Mouse (Mus musculus): ENCODE measurements around the gene Gadl1. TPM values are rescaled to one million over a fixed set of nuclear protein-coding genes. Genes with fewer than 3 reads are reported as not detected.

Gadl1 gene
- polyA plus RNA-seq, 1 experiment from 2014 or later = 0.54 TPM

DNA sequence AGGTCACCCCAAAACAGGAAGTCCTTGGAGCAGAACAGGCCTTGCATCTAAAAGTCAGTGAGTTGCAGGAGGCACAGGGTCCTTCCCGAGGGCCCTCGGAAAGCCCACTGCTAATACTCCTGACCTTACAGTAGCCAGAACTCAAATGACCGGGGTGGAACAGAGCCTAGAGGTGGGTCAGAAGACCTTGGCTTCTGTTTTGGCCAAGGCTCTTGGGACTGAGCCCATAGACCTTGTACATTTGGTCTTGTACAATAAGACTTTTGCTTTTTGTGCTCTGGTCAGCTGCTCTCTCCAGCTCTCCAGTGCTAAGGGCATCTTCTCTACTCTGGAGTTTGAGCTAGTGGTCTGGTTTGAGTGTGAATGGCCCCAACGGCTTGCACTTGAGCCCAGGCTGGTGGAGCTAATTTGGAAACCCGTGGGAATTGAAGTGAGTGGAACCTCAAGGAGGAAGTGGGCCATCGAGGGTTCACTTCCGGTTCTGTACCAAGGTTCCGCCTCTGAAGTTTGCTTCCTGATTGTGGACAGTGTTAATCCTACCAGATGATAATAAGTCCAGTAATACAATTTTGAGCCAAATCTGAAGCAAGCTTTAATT lies 174.6 kb downstream of the Gadl1 start:
- H3K27me3 ChIP-seq (ENCODE audit: low read depth, poor library complexity, severe bottlenecking) = no peaks in the 10 kb centered on the region
- H3K4me3 ChIP-seq = no peak overlapping the region
- WGBS = 91% methylated on average over 8 of the region's 8 CpGs
- H3K9me3 ChIP-seq (replicated peaks) = no peaks in the 10 kb centered on the region
- H3K27ac ChIP-seq (replicated peaks) = no peak overlapping the region
- no peaks in the 10 kb centered on the region for H3K4me1 ChIP-seq
- no peak for DNase-seq (ENCODE audit: low spot score)
- no peaks in the 10 kb centered on the region for H3K36me3 ChIP-seq

- Histone ChIP-seq H3K27me3 (ENCODE audit: low read depth, poor library complexity, severe bottlenecking) (no peaks in the 10 kb centered on the region), H3K4me3 (no peak overlapping the region), H3K4me1 (no peaks in the 10 kb centered on the region), H3K9me3 (replicated peaks) (no peaks in the 10 kb centered on the region), H3K27ac (replicated peaks) (no peak overlapping the region), H3K36me3 (no peaks in the 10 kb centered on the region)
- no peak for DNase-seq (ENCODE audit: low spot score)
- 92% methylated on average over 12 of the region's 12 CpGs for WGBS
Observed at GRCm38 (mm10) chr9:116084324-116084931, 175.2 kb downstream of the Gadl1 start.

DNA sequence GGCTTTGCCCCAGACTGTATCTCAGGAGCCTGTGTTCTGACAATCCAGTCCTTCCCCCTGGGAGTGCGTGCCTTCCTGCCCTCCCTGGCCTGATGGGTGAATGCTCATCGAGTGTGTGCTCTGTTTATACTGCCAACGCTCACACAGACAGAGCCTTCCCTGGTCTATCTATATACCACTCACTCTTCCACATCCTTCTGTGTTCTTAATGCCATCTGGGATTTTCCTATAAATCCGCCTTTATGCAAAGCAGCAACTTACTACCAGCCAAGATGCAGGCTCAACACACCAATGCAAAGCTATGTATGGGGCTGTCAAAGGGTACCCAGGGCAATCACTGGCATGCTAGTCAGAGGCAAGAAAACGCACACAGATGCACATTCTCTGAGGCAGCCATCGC lies 176.7 kb downstream of the Gadl1 start:
- Histone ChIP-seq H3K36me3 (no peaks in the 10 kb centered on the region), H3K4me1 (no peaks in the 10 kb centered on the region), H3K27ac (replicated peaks) (no peak overlapping the region), H3K9me3 (replicated peaks) (no peaks in the 10 kb centered on the region), H3K4me3 (no peak overlapping the region), H3K27me3 (ENCODE audit: low read depth, poor library complexity, severe bottlenecking) (no peaks in the 10 kb centered on the region)
- DNase-seq (ENCODE audit: low spot score) = no peak
- 90% methylated on average over 6 of the region's 6 CpGs for whole genome bisulfite sequencing

- no peaks in the 10 kb centered on the region for H3K9me3 ChIP-seq (replicated peaks)
- H3K4me3 ChIP-seq = no peak overlapping the region
- no peak for DNase-seq (ENCODE audit: low spot score)
Observed at GRCm38 (mm10) chr9:116087263-116087662, 178.0 kb downstream of the Gadl1 start.

GRCm38 (mm10) chr9:116087880-116088279 lies 178.6 kb downstream of the Gadl1 start:
- Histone ChIP-seq H3K27ac (replicated peaks) (no peak overlapping the region), H3K36me3 (no peaks in the 10 kb centered on the region), H3K27me3 (ENCODE audit: low read depth, poor library complexity, severe bottlenecking) (no peaks in the 10 kb centered on the region), H3K9me3 (replicated peaks) (no peaks in the 10 kb centered on the region), H3K4me1 (no peaks in the 10 kb centered on the region), H3K4me3 (no peak overlapping the region)
- peak; percentile 70 for DNase-seq (ENCODE audit: low spot score)
- 46% methylated on average over 5 of the region's 5 CpGs for WGBS

More at GRCm38 (mm10) chr9:116087263-116087662, 178.0 kb downstream of the Gadl1 start:
- Histone ChIP-seq H3K36me3 (no peaks in the 10 kb centered on the region), H3K4me1 (no peaks in the 10 kb centered on the region), H3K27ac (replicated peaks) (no peak overlapping the region), H3K27me3 (ENCODE audit: low read depth, poor library complexity, severe bottlenecking) (no peaks in the 10 kb centered on the region)
- WGBS = 96% methylated on average over 5 of the region's 5 CpGs

DNA sequence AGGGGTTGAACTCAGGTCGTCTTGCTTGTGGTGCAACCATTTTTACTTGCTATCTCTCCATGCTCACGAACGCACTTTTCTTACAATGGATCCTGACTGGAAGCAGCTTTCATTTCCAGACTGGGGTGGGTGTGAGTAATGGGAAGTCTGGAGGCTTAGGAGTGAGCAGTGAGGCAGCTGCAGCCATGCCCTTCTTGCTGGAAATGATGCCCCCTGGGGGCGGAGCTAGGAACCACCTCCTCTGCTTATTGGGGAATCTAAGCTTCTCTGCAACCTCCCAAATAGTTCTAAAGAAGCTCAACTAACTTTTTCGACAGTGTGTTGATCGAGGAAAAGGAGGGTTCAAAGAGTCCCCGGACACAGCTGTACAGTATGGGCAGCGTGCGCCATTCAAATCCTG lies 179.7 kb downstream of the Gadl1 start:
- H3K27ac ChIP-seq (replicated peaks) = no peak overlapping the region
- 89% methylated on average over 9 of the region's 9 CpGs for WGBS
- no peaks in the 10 kb centered on the region for H3K4me1 ChIP-seq
- H3K9me3 ChIP-seq (replicated peaks) = no peaks in the 10 kb centered on the region
- H3K27me3 ChIP-seq (ENCODE audit: low read depth, poor library complexity, severe bottlenecking) = no peaks in the 10 kb centered on the region
- DNase-seq (ENCODE audit: low spot score) = no peak
- no peaks in the 10 kb centered on the region for H3K36me3 ChIP-seq
- H3K4me3 ChIP-seq = no peak overlapping the region

- H3K9me3 ChIP-seq (replicated peaks) = no peaks in the 10 kb centered on the region
- WGBS = 92% methylated on average over 9 of the region's 9 CpGs
- DNase-seq (ENCODE audit: low spot score) = no peak
- no peaks in the 10 kb centered on the region for H3K36me3 ChIP-seq
- H3K4me3 ChIP-seq = no peak overlapping the region
- H3K27ac ChIP-seq (replicated peaks) = no peak overlapping the region
- no peaks in the 10 kb centered on the region for H3K27me3 ChIP-seq (ENCODE audit: low read depth, poor library complexity, severe bottlenecking)
- H3K4me1 ChIP-seq = no peaks in the 10 kb centered on the region
Observed at GRCm38 (mm10) chr9:116090296-116090695, 181.0 kb downstream of the Gadl1 start.

- no peaks in the 10 kb centered on the region for H3K36me3 ChIP-seq
- no peaks in the 10 kb centered on the region for H3K9me3 ChIP-seq (replicated peaks)
- H3K27ac ChIP-seq (replicated peaks) = no peak overlapping the region
- H3K4me1 ChIP-seq = no peaks in the 10 kb centered on the region
- H3K4me3 ChIP-seq = no peak overlapping the region
- no peaks in the 10 kb centered on the region for H3K27me3 ChIP-seq (ENCODE audit: low read depth, poor library complexity, severe bottlenecking)
- DNase-seq (ENCODE audit: low spot score) = no peak
- 95% methylated on average over 7 of the region's 7 CpGs for WGBS
Observed at GRCm38 (mm10) chr9:116091101-116091841, 182.0 kb downstream of the Gadl1 start.

- Histone ChIP-seq H3K27ac (replicated peaks) (no peak overlapping the region), H3K4me3 (no peak overlapping the region), H3K27me3 (ENCODE audit: low read depth, poor library complexity, severe bottlenecking) (no peaks in the 10 kb centered on the region), H3K36me3 (no peaks in the 10 kb centered on the region), H3K4me1 (0 out of 2 replicates have a peak, but pooled peaks cover 5% of the 10 kb centered on the region), H3K9me3 (replicated peaks) (no peaks in the 10 kb centered on the region)
- WGBS = 82% methylated on average over 5 of the region's 5 CpGs
- DNase-seq (ENCODE audit: low spot score) = no peak
Observed at GRCm38 (mm10) chr9:116091921-116092320, 182.7 kb downstream of the Gadl1 start.

GRCm38 (mm10) chr9:116098724-116099595 lies 189.7 kb downstream of the Gadl1 start:
- no peak for DNase-seq (ENCODE audit: low spot score)
- no peaks in the 10 kb centered on the region for H3K36me3 ChIP-seq
- 0 out of 2 replicates have a peak overlapping the region, but pooled peaks have one; percentile 23 for H3K27ac ChIP-seq (replicated peaks)
- H3K4me1 ChIP-seq = 0 out of 2 replicates have a peak, but pooled peaks cover 9% of the 10 kb centered on the region
- H3K27me3 ChIP-seq (ENCODE audit: low read depth, poor library complexity, severe bottlenecking) = no peaks in the 10 kb centered on the region
- WGBS = 83% methylated on average over 16 of the region's 16 CpGs
- no peaks in the 10 kb centered on the region for H3K9me3 ChIP-seq (replicated peaks)
- no peak overlapping the region for H3K4me3 ChIP-seq

DNA sequence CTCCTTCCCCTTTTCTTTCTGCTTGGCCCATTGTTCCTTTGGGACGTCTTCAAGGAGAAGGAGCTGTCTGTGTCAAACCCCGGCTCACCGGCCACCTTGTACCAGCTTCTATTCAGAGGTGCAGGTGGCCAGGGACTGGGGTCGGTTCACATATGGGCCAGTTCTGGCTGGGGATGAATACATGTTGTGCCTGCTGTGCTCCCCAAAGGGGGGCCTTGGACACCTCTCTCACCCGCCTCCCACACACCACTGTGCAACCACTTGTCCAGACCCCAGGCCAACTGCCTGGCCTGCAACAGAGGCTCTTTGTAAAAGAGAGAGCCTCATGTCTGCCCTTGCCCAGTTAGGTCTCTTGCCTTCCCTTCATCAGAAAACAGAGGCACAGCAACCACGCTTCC lies 190.3 kb downstream of the Gadl1 start:
- 0 out of 2 replicates have a peak, but pooled peaks cover 9% of the 10 kb centered on the region for H3K4me1 ChIP-seq
- H3K9me3 ChIP-seq (replicated peaks) = no peaks in the 10 kb centered on the region
- DNase-seq (ENCODE audit: low spot score) = no peak
- H3K36me3 ChIP-seq = no peaks in the 10 kb centered on the region
- 78% methylated on average over 6 of the region's 6 CpGs for WGBS
- H3K27ac ChIP-seq (replicated peaks) = no peak overlapping the region
- H3K4me3 ChIP-seq = no peak overlapping the region
- H3K27me3 ChIP-seq (ENCODE audit: low read depth, poor library complexity, severe bottlenecking) = no peaks in the 10 kb centered on the region

- Histone ChIP-seq H3K4me1 (0 out of 2 replicates have a peak, but pooled peaks cover 9% of the 10 kb centered on the region), H3K27ac (replicated peaks) (no peak overlapping the region), H3K36me3 (no peaks in the 10 kb centered on the region), H3K27me3 (ENCODE audit: low read depth, poor library complexity, severe bottlenecking) (no peaks in the 10 kb centered on the region), H3K9me3 (replicated peaks) (no peaks in the 10 kb centered on the region), H3K4me3 (no peak overlapping the region)
- no peak for DNase-seq (ENCODE audit: low spot score)
- 84% methylated on average over 9 of the region's 9 CpGs for WGBS
Observed at GRCm38 (mm10) chr9:116100015-116100414, 190.8 kb downstream of the Gadl1 start.

Data from midbrain, embryonic 10.5 days (tissue).